Mouse (Mus musculus) yolk sac, embryonic 10.5 days (tissue): ENCODE data around the gene Ccdc136.

Source experiments
- DNase-seq: peaks from one replicate; pipeline ENCODE4 v3.0.0-alpha.2; 2017; ENCODE audit warnings: low spot score

Ccdc136 gene

GRCm38 (mm10) chr6:29394286-29394685 is 1.8 kb upstream of the Ccdc136 start:
- DNase-seq, result no peak

GRCm38 (mm10) chr6:29396714-29397540 is 818 bp downstream of the Ccdc136 start:
- DNase-seq, result no peak

GRCm38 (mm10) chr6:29397575-29397974 is 1.5 kb downstream of the Ccdc136 start:
- no peak for DNase-seq

- no peak for DNase-seq
Observed at GRCm38 (mm10) chr6:29399851-29400250, 3.7 kb downstream of the Ccdc136 start.

- DNase-seq, result no peak
Observed at GRCm38 (mm10) chr6:29402693-29403342, 6.7 kb downstream of the Ccdc136 start.

GRCm38 (mm10) chr6:29406412-29406811 is 10.3 kb downstream of the Ccdc136 start:
- no peak for DNase-seq

GRCm38 (mm10) chr6:29415446-29415845 is 19.3 kb downstream of the Ccdc136 start:
- DNase-seq, result no peak

GRCm38 (mm10) chr6:29420596-29420995 is 24.5 kb downstream of the Ccdc136 start:
- DNase-seq, result no peak

GRCm38 (mm10) chr6:29425118-29425517 is 29.0 kb downstream of the Ccdc136 start:
- no peak for DNase-seq

- no peak for DNase-seq
Observed at GRCm38 (mm10) chr6:29426331-29426730, 30.2 kb downstream of the Ccdc136 start.

- no peak for DNase-seq
Observed at GRCm38 (mm10) chr6:29428171-29428570, 32.1 kb downstream of the Ccdc136 start.

GRCm38 (mm10) chr6:29430681-29431420 is 34.7 kb downstream of the Ccdc136 start:
- no peak for DNase-seq

- DNase-seq, result no peak
Observed at GRCm38 (mm10) chr6:29431473-29431872, 35.4 kb downstream of the Ccdc136 start.

- no peak for DNase-seq
Observed at GRCm38 (mm10) chr6:29432156-29432555, 36.0 kb downstream of the Ccdc136 start.

- no peak for DNase-seq
Observed at GRCm38 (mm10) chr6:29432676-29433037, 36.5 kb downstream of the Ccdc136 start.

GRCm38 (mm10) chr6:29433038-29433803 is 37.1 kb downstream of the Ccdc136 start, which contains the start of gene Flnc:
TSS of gene Flnc (plus strand) at chr6:29433256.
- DNase-seq, result peak; percentile 42

GRCm38 (mm10) chr6:29433804-29434795 is 38.0 kb downstream of the Ccdc136 start:
- DNase-seq, result peak; percentile 57

GRCm38 (mm10) chr6:29434911-29435691 is 39.0 kb downstream of the Ccdc136 start:
- DNase-seq, result peak; percentile 60

GRCm38 (mm10) chr6:29435940-29436451 is 39.9 kb downstream of the Ccdc136 start:
- no peak for DNase-seq
